Mouse (Mus musculus): Measurements from ENCODE around the gene Repin1. TPM values are rescaled to one million over a fixed set of nuclear protein-coding genes. Genes with fewer than 3 reads are reported as not detected.

Repin1 gene
- total and polyA plus RNA-seq, 3 experiments, result 10.7 to 28.0 (median 12.8) TPM

GRCm38 (mm10) chr6:48638553-48638952 is 44.9 kb downstream of the Repin1 start:
- in situ Hi-C loops (cut with MboI; ENCODE audit: low pct_ligation_motif_present, low pct_unique_long_range_greater_than_20kb, low sequenced_read_pairs) (loop anchor here (25.0 kb wide), 1 partner anchor 324 kb away; the partner anchor contains the start of gene Doxl2), dilution Hi-C loops (cut with MboI; ENCODE audit: extremely low pct_ligation_motif_present, extremely low pct_unique_long_range_greater_than_20kb, low sequenced_read_pairs) (loop anchor here (25.0 kb wide), 1 partner anchor 124 kb away; the partner anchor contains the start of gene Gimap3)
- Histone ChIP-seq H3K79me2 (replicated peaks; ENCODE audit: control insufficient read depth, extremely low read depth, insufficient read depth, poor library complexity, severe bottlenecking) (no peaks in the 10 kb centered on the region), H3K27me3 (replicated peaks) (no peaks in the 10 kb centered on the region), H3K4me3 (replicated peaks in 1 of 3; ENCODE audit: low read depth in 2 of 3, low read length in 2 of 3, poor library complexity in 1 of 3) (no peak overlapping the region), H3K36me3 (replicated peaks in 1 of 2; ENCODE audit: control insufficient read depth in 1 of 2, insufficient read depth in 1 of 2, low read length in 1 of 2) (no peaks in the 10 kb centered on the region), H3K9ac (ENCODE audit: insufficient read depth, low read depth) (no peak overlapping the region), H3K9me3 (replicated peaks; ENCODE audit: low read length) (no peaks in the 10 kb centered on the region), H3K4me1 (ENCODE audit: control insufficient read depth in 1 of 2, insufficient read depth in 2 of 2) (peaks cover 0 to 16% of the 10 kb centered on the region in 2 experiments; a peak in 2 of 4 replicates), H3K4me2 (ENCODE audit: insufficient read depth, low read depth, poor library complexity, severe bottlenecking) (no peak overlapping the region), H3K27ac (ENCODE audit: insufficient read depth, low read depth) (no peak overlapping the region)
- no peak for DNase-seq (ENCODE audit: extremely low read depth)
- TF ChIP-seq GABPA (IDR thresholded peaks at IDR 0.05; ENCODE audit: insufficient replicate concordance, low read depth, low read length), result no peak

GRCm38 (mm10) chr6:48641391-48641790 is 47.7 kb downstream of the Repin1 start:
- dilution Hi-C loops (cut with MboI; ENCODE audit: extremely low pct_ligation_motif_present, extremely low pct_unique_long_range_greater_than_20kb, low sequenced_read_pairs) (loop anchor here (25.0 kb wide), 1 partner anchor 121 kb away; the partner anchor contains the start of gene Gimap3), in situ Hi-C loops (cut with MboI; ENCODE audit: low pct_ligation_motif_present, low pct_unique_long_range_greater_than_20kb, low sequenced_read_pairs) (loop anchor here (10.0 to 25.0 kb wide), 2 partner anchors 213 to 321 kb away; partner anchors contain the start of gene Doxl2)
- Histone ChIP-seq H3K36me3 (replicated peaks in 1 of 2; ENCODE audit: control insufficient read depth in 1 of 2, insufficient read depth in 1 of 2, low read length in 1 of 2) (no peaks in the 10 kb centered on the region), H3K27ac (ENCODE audit: insufficient read depth, low read depth) (no peak overlapping the region), H3K9ac (ENCODE audit: insufficient read depth, low read depth) (no peak overlapping the region), H3K4me2 (ENCODE audit: insufficient read depth, low read depth, poor library complexity, severe bottlenecking) (no peak overlapping the region), H3K4me3 (replicated peaks in 1 of 3; ENCODE audit: low read depth in 2 of 3, low read length in 2 of 3, poor library complexity in 1 of 3) (no peak overlapping the region), H3K27me3 (replicated peaks) (no peaks in the 10 kb centered on the region), H3K4me1 (ENCODE audit: control insufficient read depth in 1 of 2, insufficient read depth in 2 of 2) (peaks cover 11 to 26% of the 10 kb centered on the region in 2 experiments; a peak in 3 of 4 replicates), H3K9me3 (replicated peaks; ENCODE audit: low read length) (no peaks in the 10 kb centered on the region), H3K79me2 (replicated peaks; ENCODE audit: control insufficient read depth, extremely low read depth, insufficient read depth, poor library complexity, severe bottlenecking) (no peaks in the 10 kb centered on the region)
- TF ChIP-seq EP300 (IDR thresholded peaks at IDR 0.05; ENCODE audit: low read length) (no peak), HCFC1 (IDR thresholded peaks at IDR 0.05; ENCODE audit: low read depth, low read length) (no peak), POLR2AphosphoS2 (IDR thresholded peaks at IDR 0.05; ENCODE audit: low read depth, low read length) (no peak), SMC3 (IDR thresholded peaks at IDR 0.05; ENCODE audit: low read depth, low read length) (no peak), TBP (conservative IDR thresholded peaks at IDR 0.05; ENCODE audit: low read depth, low read length) (no peak), JUND (conservative IDR thresholded peaks at IDR 0.05; ENCODE audit: low read depth, low read length) (no peak), MXI1 (IDR thresholded peaks at IDR 0.05; ENCODE audit: low read depth, low read length) (no peak), ZMIZ1 (IDR thresholded peaks at IDR 0.05; ENCODE audit: low read depth, low read length) (no peak), CTCF (conservative IDR thresholded peaks at IDR 0.05 in 1 of 2, IDR thresholded peaks at IDR 0.05 in 1 of 2; ENCODE audit: low read depth in 2 of 2, low read length in 2 of 2) (no peak), ZKSCAN1 (IDR thresholded peaks at IDR 0.05; ENCODE audit: borderline replicate concordance, low read depth, low read length) (no peak), BHLHE40 (IDR thresholded peaks at IDR 0.05; ENCODE audit: low read depth, low read length) (no peak), PAX5 (IDR thresholded peaks at IDR 0.05; ENCODE audit: low read length) (no peak), MEF2A (IDR thresholded peaks at IDR 0.05; ENCODE audit: borderline replicate concordance, low read depth, low read length) (no peak), E2F4 (IDR thresholded peaks at IDR 0.05; ENCODE audit: insufficient replicate concordance, low read depth, low read length) (no peak), IRF4 (IDR thresholded peaks at IDR 0.05; ENCODE audit: low read depth, low read length) (no peak)
- DNase-seq (ENCODE audit: extremely low read depth), result no peak
